11 mouse cellular contexts compared by ENCODE assay signal in genomic region chr9:74849195-74849978, GRCm38 (mm10). TPM values are rescaled to one million over a fixed set of nuclear protein-coding genes. Genes with fewer than 3 reads are reported as not detected.
A peak's percentile ranks its signal among the peaks of the same experiment; 100 is the strongest.
DNase-seq lines count a peak whose midpoint lies in the region; ATAC-seq and TF ChIP-seq lines count a peak whose summit lies in the region.
"Had no signal": no experiment of that assay in that cellular context is flagged by ENCODE, and none has a peak within 500 bp of the region (broad histone marks: within the 10 kb centered on the region; RNA-seq: fewer than 3 reads in every experiment).

No protein-coding gene starts in this region.

- peak overlapping the region; percentile 83 for H3K4me2 ChIP-seq in heart, embryonic 12.5 days
- H3K4me2 ChIP-seq in hindbrain, postnatal 0 days (ENCODE audit: low read depth, low read length): peak overlapping the region; percentile 64
- peak overlapping the region; percentile 62 for H3K4me2 ChIP-seq in midbrain, postnatal 0 days (ENCODE audit: low read depth, low read length, poor library complexity, severe bottlenecking)

- DNase-seq in heart, postnatal 25 days (ENCODE audit: low spot score): no peak
- peak; percentile 33 for DNase-seq in embryo, embryonic 9.5 days (ENCODE audit: extremely low spot score)
- DNase-seq in hindbrain, postnatal 0 days (ENCODE audit: low spot score): peak; percentile 37
- no peak for DNase-seq in midbrain, postnatal 0 days (ENCODE audit: low spot score)
- DNase-seq in left cerebral cortex, postnatal 14 days (ENCODE audit: low spot score in 2 of 2): no peak
- DNase-seq in thymus, adult 18-20 months: no peak
- DNase-seq in gastrocnemius, adult 8-10 months (ENCODE audit: low spot score in 2 of 2): no peak
- DNase-seq: cerebellum, adult 11 months; kidney, postnatal 14 days; right cerebral cortex, postnatal 4 days had no signal

- peaks cover 93% of the 10 kb centered on the region for H3K27me3 ChIP-seq in heart, embryonic 12.5 days (replicated peaks)
- peaks cover 50% of the 10 kb centered on the region for H3K27me3 ChIP-seq in hindbrain, postnatal 0 days (ENCODE audit: insufficient read depth, low read length)
- peaks cover 49% of the 10 kb centered on the region for H3K27me3 ChIP-seq in midbrain, postnatal 0 days (ENCODE audit: insufficient read depth, low read length)

- H3K4me1 ChIP-seq in heart, embryonic 12.5 days (replicated peaks): peaks cover 17% of the 10 kb centered on the region
- peaks cover 12% of the 10 kb centered on the region for H3K4me1 ChIP-seq in hindbrain, postnatal 0 days (ENCODE audit: insufficient read depth, low read length)
- H3K4me1 ChIP-seq in midbrain, postnatal 0 days (ENCODE audit: insufficient read depth, low read length): no peaks in the 10 kb centered on the region

- intact Hi-C loops in heart, postnatal 25 days (cut with DNase I): no loop called here
- intact Hi-C loops in left cerebral cortex, postnatal 14 days (cut with DNase I): loop anchor here (5.0 kb wide), 1 partner anchor 317 kb away; no protein-coding TSS in a partner anchor

- no peaks in the 10 kb centered on the region for H3K36me3 ChIP-seq in heart, embryonic 12.5 days
- no peaks in the 10 kb centered on the region for H3K36me3 ChIP-seq in hindbrain, postnatal 0 days (ENCODE audit: insufficient read depth, low read length)
- H3K36me3 ChIP-seq in midbrain, postnatal 0 days (ENCODE audit: insufficient read depth, low read length): no peaks in the 10 kb centered on the region

- H3K9me3 ChIP-seq in heart, embryonic 12.5 days (replicated peaks): no peaks in the 10 kb centered on the region
- no peaks in the 10 kb centered on the region for H3K9me3 ChIP-seq in hindbrain, postnatal 0 days (ENCODE audit: low read length)
- H3K9me3 ChIP-seq in midbrain, postnatal 0 days (ENCODE audit: low read length): no peaks in the 10 kb centered on the region

- peak overlapping the region; percentile 49 for H3K4me3 ChIP-seq in heart, embryonic 12.5 days
- H3K4me3 ChIP-seq in hindbrain, postnatal 0 days (ENCODE audit: low read length): peak overlapping the region; percentile 39
- peak overlapping the region; percentile 32 for H3K4me3 ChIP-seq in midbrain, postnatal 0 days (ENCODE audit: low read depth, low read length)

- TF ChIP-seq CTCF in hindbrain, postnatal 0 days (IDR thresholded peaks at IDR 0.05; ENCODE audit: low read depth): no peak
- TF ChIP-seq CTCF in midbrain, postnatal 0 days (IDR thresholded peaks at IDR 0.05): no peak

- ATAC-seq in heart, embryonic 12.5 days (ENCODE audit: insufficient number of reproducible peaks, low FRiP score): no peak
- peak; percentile 60 for ATAC-seq in hindbrain, postnatal 0 days
- peak; percentile 54; the same call in 1 of the 2 replicates for ATAC-seq in midbrain, postnatal 0 days (ENCODE audit: low FRiP score)

- peak overlapping the region; percentile 24; the same call in 1 of the 2 replicates for H3K9ac ChIP-seq in heart, embryonic 12.5 days
- H3K9ac ChIP-seq in hindbrain, postnatal 0 days (replicated peaks; ENCODE audit: low read length): no peak overlapping the region
- H3K9ac ChIP-seq in midbrain, postnatal 0 days (replicated peaks; ENCODE audit: low read length, poor library complexity, severe bottlenecking): peak overlapping the region; percentile 25; the same call in 1 of the 2 replicates

- H3K27ac ChIP-seq in heart, embryonic 12.5 days (ENCODE audit: poor library complexity, severe bottlenecking): no peak overlapping the region
- no peak overlapping the region for H3K27ac ChIP-seq in hindbrain, postnatal 0 days
- no peak overlapping the region for H3K27ac ChIP-seq in midbrain, postnatal 0 days (ENCODE audit: low read depth, low read length)

- WGBS in heart, embryonic 12.5 days: 1% methylated on average over 63 of the region's 63 CpGs
- WGBS in hindbrain, postnatal 0 days: 1% methylated on average over 62 of the region's 63 CpGs
- WGBS in midbrain, postnatal 0 days: under 1% methylated on average over 58 of the region's 63 CpGs

RNA-seq across cellular contexts. Expression of gene Onecut1, which starts 12.3 kb away (rescaled TPM):
- polyA plus RNA-seq in heart, embryonic 12.5 days (2016; fragmentation: Nextera tagmentation; extraction: Ambion mirVana): 0.05 TPM in 1 of 2 replicates, not detected in the other
- not detected for total RNA-seq in heart, postnatal 25 days (2021)
- total RNA-seq in hindbrain, postnatal 0 days (2014; rRNA removed): 2.6 and 4.2 TPM in 2 replicates
- 1.9 and 2.6 TPM in 2 replicates for polyA plus RNA-seq in hindbrain, postnatal 0 days (2015; fragmentation: Nextera tagmentation; extraction: Ambion mirVana)
- total RNA-seq in midbrain, postnatal 0 days (2014; rRNA removed): 7.5 and 8.4 TPM in 2 replicates
- 3.8 and 5.0 TPM in 2 replicates for polyA plus RNA-seq in midbrain, postnatal 0 days (2015; fragmentation: Nextera tagmentation; extraction: Ambion mirVana)
- under 1 TPM in 1 of 2 experiments, not detected in 1; 0.08 TPM for total RNA-seq in left cerebral cortex, postnatal 14 days (2021)
- total RNA-seq in gastrocnemius, adult 8-10 months (2022): not detected

Comparison
In these comparisons a context has a peak if more than half of its experiments do, and no peak if none do; other contexts are left out.
1. DNase-seq: peak in embryo, embryonic 9.5 days (single experiment) and hindbrain, postnatal 0 days (single experiment); none in heart, postnatal 25 days (single experiment), midbrain, postnatal 0 days (single experiment), left cerebral cortex, postnatal 14 days (0 of 2), thymus, adult 18-20 months (0 of 2) and gastrocnemius, adult 8-10 months (0 of 2).
2. Peak in every context shown above with its lines, with median percentiles within 50 percentile points of each other: H3K4me2 ChIP-seq and H3K4me3 ChIP-seq.